Mouse (Mus musculus) heart, postnatal 0 days (tissue): ENCODE measurements at regions not wholly inside any gene's neighbourhood (a gene's known extent, or its start where the extent isn't known, plus 50 kb on each side); places are given as distances from the start of the nearest gene placed in this dataset.

Experiments used
- ATAC-seq: fragments of 200-750 bp; cut with Nextera tagmentation; 2 replicates; pipeline ENCODE4 v1.8.0; 2017; ENCODE audit warnings: low read depth, moderate number of reproducible peaks, moderate library complexity; ENCODE audit not compliant: insufficient read depth
- DNase-seq: peaks from one replicate; pipeline ENCODE4 v3.0.0-alpha.2; 2016; ENCODE audit warnings: low spot score
- H3K27ac ChIP-seq: fragments of 300-500 bp; sonication (generic); 2 replicates; pipeline ENCODE4 v1.5.1; 2014; ENCODE audit warnings: low read depth, mild to moderate bottlenecking
- H3K27me3 ChIP-seq: fragments of 300-500 bp; sonication (generic); 2 replicates; pipeline ENCODE4 v1.6.1; 2014; ENCODE audit warnings: low read length, mixed read lengths; ENCODE audit not compliant: control insufficient read depth, insufficient read depth
- H3K36me3 ChIP-seq: fragments of 300-500 bp; sonication (generic); replicated peaks from 2 replicates; pipeline ENCODE4 v1.6.1; 2014; ENCODE audit warnings: low read length, mixed read lengths; ENCODE audit not compliant: control insufficient read depth, insufficient read depth
- H3K4me1 ChIP-seq: fragments of 300-500 bp; sonication (generic); 2 replicates; pipeline ENCODE4 v1.6.1; 2014; ENCODE audit warnings: antibody characterized with exemption; ENCODE audit not compliant: control insufficient read depth, insufficient read depth
- H3K4me2 ChIP-seq: fragments of 300-500 bp; sonication (generic); 2 replicates; pipeline ENCODE4 v1.6.1; 2014; ENCODE audit warnings: low read depth, mild to moderate bottlenecking, low read length, moderate library complexity
- H3K4me3 ChIP-seq: fragments of 300-500 bp; sonication (generic); 2 replicates; pipeline ENCODE4 v1.5.1; 2014; ENCODE audit warnings: low read depth, low read length
- H3K9ac ChIP-seq: fragments of 300-500 bp; sonication (generic); replicated peaks from 2 replicates; pipeline ENCODE4 v1.6.1; 2014; ENCODE audit warnings: low read depth, low read length, mixed read lengths
- H3K9me3 ChIP-seq: fragments of 300-500 bp; sonication (generic); replicated peaks from 2 replicates; pipeline ENCODE4 v1.6.1; 2016; ENCODE audit warnings: low read length; ENCODE audit not compliant: control insufficient read depth
- CTCF ChIP-seq: IDR thresholded peaks from 2 replicates; pipeline ENCODE4 v1.5.1; 2016; ENCODE audit warnings: antibody characterized with exemption, control low read depth, low read depth
- EP300 ChIP-seq: IDR thresholded peaks from 2 replicates; pipeline ENCODE4 v1.6.1; 2016; ENCODE audit warnings: antibody characterized with exemption, low read depth
- WGBS: fragments of 180-500 bp; shearing (Covaris S2); extraction: QIAGEN DNeasy Blood & Tissue Kit; methylation state at CpG from one replicate; pipeline ENCODE4 v1.1.7; 2014; 5-methylcytosine and 5-hydroxymethylcytosine counted together

GRCm38 (mm10) chr10:3647811-3648731 is 92.1 kb upstream of the Plekhg1 start:
- H3K27me3 ChIP-seq, result no peaks in the 10 kb centered on the region
- ATAC-seq (no peak), DNase-seq (no peak)
- TF ChIP-seq CTCF (no peak), EP300 (no peak)
- no peak overlapping the region for H3K9ac ChIP-seq
- H3K4me3 ChIP-seq, result no peak overlapping the region
- no peaks in the 10 kb centered on the region for H3K4me1 ChIP-seq
- H3K36me3 ChIP-seq, result no peaks in the 10 kb centered on the region
- no peak overlapping the region for H3K27ac ChIP-seq
- WGBS, result 66% methylated on average over 7 of the region's 7 CpGs
- H3K4me2 ChIP-seq, result no peak overlapping the region
- no peaks in the 10 kb centered on the region for H3K9me3 ChIP-seq

- ATAC-seq (no peak), DNase-seq (no peak)
- no peaks in the 10 kb centered on the region for H3K9me3 ChIP-seq
- H3K27ac ChIP-seq, result no peak overlapping the region
- H3K4me1 ChIP-seq, result no peaks in the 10 kb centered on the region
- H3K27me3 ChIP-seq, result no peaks in the 10 kb centered on the region
- H3K36me3 ChIP-seq, result no peaks in the 10 kb centered on the region
- no peak overlapping the region for H3K4me2 ChIP-seq
- no peak overlapping the region for H3K4me3 ChIP-seq
- H3K9ac ChIP-seq, result no peak overlapping the region
- TF ChIP-seq EP300 (no peak), CTCF (no peak)
- WGBS, result 44% methylated on average over 1 of the region's 1 CpGs
Measured at GRCm38 (mm10) chr10:3649983-3650382, 90.2 kb upstream of the Plekhg1 start.

GRCm38 (mm10) chr10:3650561-3650960 is 89.6 kb upstream of the Plekhg1 start:
- Histone ChIP-seq H3K36me3 (no peaks in the 10 kb centered on the region), H3K27ac (no peak overlapping the region), H3K9ac (no peak overlapping the region), H3K4me1 (no peaks in the 10 kb centered on the region), H3K4me2 (no peak overlapping the region), H3K4me3 (no peak overlapping the region), H3K9me3 (no peaks in the 10 kb centered on the region), H3K27me3 (no peaks in the 10 kb centered on the region)
- WGBS, result 74% methylated on average over 6 of the region's 6 CpGs
- DNase-seq (no peak), ATAC-seq (no peak)
- TF ChIP-seq CTCF, result no peak
- no peak for TF ChIP-seq EP300

- no peak overlapping the region for H3K4me2 ChIP-seq
- no peaks in the 10 kb centered on the region for H3K4me1 ChIP-seq
- TF ChIP-seq EP300 (no peak), CTCF (no peak)
- ATAC-seq (no peak), DNase-seq (no peak)
- H3K36me3 ChIP-seq, result no peaks in the 10 kb centered on the region
- no peaks in the 10 kb centered on the region for H3K9me3 ChIP-seq
- H3K4me3 ChIP-seq, result no peak overlapping the region
- H3K9ac ChIP-seq, result no peak overlapping the region
- WGBS, result 70% methylated on average over 3 of the region's 3 CpGs
- H3K27ac ChIP-seq, result no peak overlapping the region
- H3K27me3 ChIP-seq, result no peaks in the 10 kb centered on the region
Measured at GRCm38 (mm10) chr10:3652522-3652921, 87.6 kb upstream of the Plekhg1 start.

- Histone ChIP-seq H3K36me3 (no peaks in the 10 kb centered on the region), H3K27me3 (no peaks in the 10 kb centered on the region), H3K9me3 (no peaks in the 10 kb centered on the region), H3K4me3 (no peak overlapping the region), H3K4me1 (no peaks in the 10 kb centered on the region), H3K4me2 (no peak overlapping the region), H3K9ac (no peak overlapping the region), H3K27ac (no peak overlapping the region)
- TF ChIP-seq CTCF (no peak), EP300 (no peak)
- WGBS, result 81% methylated on average over 3 of the region's 3 CpGs
- ATAC-seq (no peak), DNase-seq (no peak)
Measured at GRCm38 (mm10) chr10:3656081-3656480, 84.1 kb upstream of the Plekhg1 start.

- Histone ChIP-seq H3K4me2 (no peak overlapping the region), H3K4me3 (no peak overlapping the region), H3K9ac (no peak overlapping the region), H3K27me3 (no peaks in the 10 kb centered on the region), H3K4me1 (no peaks in the 10 kb centered on the region), H3K36me3 (no peaks in the 10 kb centered on the region), H3K27ac (no peak overlapping the region), H3K9me3 (no peaks in the 10 kb centered on the region)
- TF ChIP-seq CTCF (no peak), EP300 (no peak)
- no peak for DNase-seq
- 76% methylated on average over 2 of the region's 2 CpGs for WGBS
- no peak for ATAC-seq
Measured at GRCm38 (mm10) chr10:3662156-3662555, 78.0 kb upstream of the Plekhg1 start.
